Mouse (Mus musculus) midbrain, embryonic 16.5 days (tissue): ENCODE data around the gene Metap1d. TPM values are rescaled to one million over a fixed set of nuclear protein-coding genes. Genes with fewer than 3 reads are reported as not detected.

Experiments
- ATAC-seq: fragments of 200-750 bp; cut with Nextera tagmentation; 2 replicates; pipeline ENCODE4 v1.8.0; 2017; ENCODE audit warnings: moderate TSS enrichment
- H3K27ac ChIP-seq: fragments of 300-500 bp; sonication (generic); 2 replicates; pipeline ENCODE4 v1.5.1; 2014; ENCODE audit warnings: mild to moderate bottlenecking, low read length, mixed read lengths
- H3K27me3 ChIP-seq: fragments of 300-500 bp; sonication (generic); 2 replicates; pipeline ENCODE4 v1.6.1; 2014; ENCODE audit warnings: low read depth, low read length, mixed read lengths; ENCODE audit not compliant: control insufficient read depth, insufficient read depth
- H3K36me3 ChIP-seq: fragments of 300-500 bp; sonication (generic); 2 replicates; pipeline ENCODE4 v1.6.1; 2014; ENCODE audit warnings: mild to moderate bottlenecking, low read length, moderate library complexity, mixed read lengths; ENCODE audit not compliant: control insufficient read depth, insufficient read depth
- H3K4me1 ChIP-seq: fragments of 300-500 bp; sonication (generic); 2 replicates; pipeline ENCODE4 v1.6.1; 2014; ENCODE audit warnings: mild to moderate bottlenecking, low read length, mixed read lengths; ENCODE audit not compliant: control insufficient read depth, insufficient read depth
- H3K4me2 ChIP-seq: fragments of 300-500 bp; sonication (generic); 2 replicates; pipeline ENCODE4 v1.6.1; 2014; ENCODE audit warnings: mild to moderate bottlenecking, low read length, mixed read lengths
- H3K4me3 ChIP-seq: fragments of 300-500 bp; sonication (generic); 2 replicates; pipeline ENCODE4 v1.5.1; 2014; ENCODE audit warnings: low read depth, mild to moderate bottlenecking, low read length, moderate library complexity, mixed read lengths
- H3K9ac ChIP-seq: fragments of 300-500 bp; sonication (generic); 2 replicates; pipeline ENCODE4 v1.6.1; 2014; ENCODE audit warnings: low read depth, low read length, mixed read lengths
- H3K9me3 ChIP-seq: fragments of 300-500 bp; sonication (generic); replicated peaks from 2 replicates; pipeline ENCODE4 v1.6.1; 2014; ENCODE audit warnings: mild to moderate bottlenecking, low read length, mixed read lengths; ENCODE audit not compliant: control insufficient read depth, poor library complexity, severe bottlenecking
- WGBS: fragments of 180-500 bp; shearing (Covaris S2); extraction: QIAGEN DNeasy Blood & Tissue Kit; methylation state at CpG from one replicate; pipeline ENCODE4 v1.1.7; 2014; 5-methylcytosine and 5-hydroxymethylcytosine counted together
- polyA plus RNA-seq: library from polyadenylated mRNA; unstranded; fragments of >200 nt; fragmentation: Nextera tagmentation; extraction: Ambion mirVana; gene quantifications from 2 replicates; pipeline ENCODE4 v1.2.1, GENCODE M21; 2015

Metap1d gene
- polyA plus RNA-seq, 1 experiment from 2014 or later: 33.0 TPM

DNA sequence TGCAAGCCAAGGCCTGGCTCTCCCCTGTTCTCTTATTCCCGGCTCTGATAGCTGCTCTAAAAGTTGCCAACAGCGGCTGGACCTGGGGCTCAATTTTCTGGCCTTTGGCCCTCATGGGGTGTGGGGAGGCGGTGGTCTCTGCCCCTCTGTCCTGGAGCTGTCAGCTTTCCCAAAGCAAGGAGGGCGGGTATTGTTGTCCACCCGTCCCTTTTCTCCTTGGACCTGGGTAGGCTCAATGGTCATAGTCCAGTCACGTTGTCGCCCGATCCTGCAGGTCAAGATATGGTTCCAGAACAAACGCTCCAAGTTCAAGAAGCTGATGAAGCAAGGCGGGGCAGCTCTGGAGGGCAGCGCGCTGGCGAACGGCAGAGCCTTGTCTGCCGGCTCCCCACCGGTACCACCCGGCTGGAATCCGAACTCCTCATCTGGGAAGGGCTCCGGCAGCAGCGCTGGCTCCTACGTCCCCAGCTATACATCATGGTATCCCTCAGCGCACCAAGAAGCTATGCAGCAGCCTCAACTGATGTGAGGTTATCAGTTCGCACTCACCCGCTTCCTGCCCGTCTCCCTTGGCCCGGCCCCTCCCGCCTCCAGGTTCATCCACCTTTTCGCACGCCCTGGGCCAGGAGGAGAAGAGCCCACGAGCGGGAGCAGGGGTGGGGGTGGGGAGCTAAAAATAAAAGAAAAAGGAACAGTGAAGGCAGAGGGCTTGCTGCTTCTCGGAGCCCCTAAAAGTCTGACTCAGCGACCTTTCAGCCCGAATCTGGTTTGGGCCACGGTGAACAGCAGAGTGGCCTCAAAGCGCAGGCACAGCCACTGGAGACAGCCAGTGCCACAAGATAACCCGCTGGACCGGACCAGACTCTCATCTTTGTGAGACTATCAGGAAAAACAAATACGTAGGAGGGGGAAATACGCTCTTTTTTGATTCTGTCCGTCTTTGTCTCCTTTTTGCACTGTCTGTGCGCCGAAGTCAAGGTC is 79.2 kb downstream of the Metap1d start:
- Histone ChIP-seq H3K4me1 (peaks cover 8% of the 10 kb centered on the region; the same call in 1 of the 2 replicates), H3K27me3 (peaks cover 61% of the 10 kb centered on the region), H3K9ac (0 out of 2 replicates have a peak overlapping the region, but pooled peaks have one; percentile 28), H3K27ac (peak overlapping the region; percentile 55), H3K4me2 (peak overlapping the region; percentile 22), H3K36me3 (no peaks in the 10 kb centered on the region), H3K9me3 (no peaks in the 10 kb centered on the region), H3K4me3 (peak overlapping the region; percentile 39)
- 1% methylated on average over 43 of the region's 43 CpGs for WGBS
- ATAC-seq: no peak

DNA sequence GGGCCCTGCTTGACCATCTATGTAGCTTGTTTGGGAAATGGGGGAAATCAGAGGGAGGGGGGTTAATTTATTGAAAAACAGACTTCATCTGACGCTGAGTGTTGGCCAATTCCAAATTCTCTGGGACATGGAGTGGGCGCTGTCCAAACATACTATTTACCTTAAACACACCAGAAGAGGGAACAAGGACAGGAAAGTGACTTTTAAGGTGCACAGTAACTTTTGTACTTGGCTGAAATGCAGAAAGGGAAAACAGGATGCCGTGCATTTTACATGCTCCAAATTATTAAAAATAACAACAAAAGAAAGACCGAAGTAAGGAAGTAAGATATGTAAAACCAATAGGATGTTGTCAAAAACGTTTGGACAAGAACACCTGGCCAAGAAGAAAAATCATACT is 80.0 kb downstream of the Metap1d start:
- Histone ChIP-seq H3K4me1 (peaks cover 8% of the 10 kb centered on the region; the same call in 1 of the 2 replicates), H3K27me3 (peaks cover 58% of the 10 kb centered on the region), H3K9ac (no peak overlapping the region), H3K27ac (no peak overlapping the region), H3K9me3 (no peaks in the 10 kb centered on the region), H3K36me3 (no peaks in the 10 kb centered on the region), H3K4me2 (peak overlapping the region; percentile 22; the same call in 1 of the 2 replicates), H3K4me3 (peak overlapping the region; percentile 39; the same call in 1 of the 2 replicates)
- 11% methylated on average over 5 of the region's 5 CpGs for WGBS
- no peak for ATAC-seq

DNA sequence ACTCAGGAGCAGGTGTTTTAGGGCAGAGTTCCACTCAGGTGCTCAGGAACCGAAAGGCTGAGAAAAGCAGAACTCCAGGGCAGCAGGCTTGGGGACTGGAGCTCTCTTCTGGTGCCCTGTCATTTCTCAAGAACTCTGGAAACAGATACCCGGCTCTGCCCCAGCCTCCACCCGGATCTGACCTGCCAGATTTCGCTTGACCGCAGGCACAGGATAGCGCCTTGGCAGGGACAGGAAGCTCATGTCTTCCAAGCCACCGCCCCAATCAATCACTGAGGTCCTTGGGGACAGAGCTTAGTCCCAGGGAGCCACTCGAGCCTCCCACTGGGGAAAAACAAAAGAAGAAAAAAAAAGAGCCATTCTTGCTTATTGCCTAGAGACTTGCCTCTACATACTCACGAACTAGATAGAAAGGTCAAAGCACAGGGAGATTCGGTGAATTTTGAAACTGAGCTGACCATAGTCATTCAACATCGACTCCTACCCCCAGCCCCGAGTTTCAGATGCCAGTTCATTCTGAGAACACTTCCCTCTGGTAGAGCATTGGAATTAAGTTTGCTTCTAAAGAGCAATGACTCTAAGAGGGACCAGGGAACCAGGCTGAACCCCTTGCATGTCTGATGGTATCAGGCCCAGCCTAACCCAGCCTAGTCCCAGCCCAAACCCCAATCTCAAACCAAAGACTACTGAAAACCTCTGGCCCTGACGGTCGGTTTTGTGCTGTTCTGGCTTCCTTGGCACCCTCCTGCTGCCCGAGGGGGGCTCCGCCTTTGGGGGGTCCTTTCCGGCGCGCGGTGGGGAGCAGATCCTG is 81.4 kb downstream of the Metap1d start:
- peaks cover 53% of the 10 kb centered on the region for H3K27me3 ChIP-seq
- WGBS: under 1% methylated on average over 20 of the region's 20 CpGs
- peaks cover 2% of the 10 kb centered on the region; the same call in 1 of the 2 replicates for H3K4me1 ChIP-seq
- H3K9ac ChIP-seq: no peak overlapping the region
- H3K4me2 ChIP-seq: peak overlapping the region; percentile 19; the same call in 1 of the 2 replicates
- no peak for ATAC-seq
- H3K27ac ChIP-seq: peak overlapping the region; percentile 35
- H3K36me3 ChIP-seq: no peaks in the 10 kb centered on the region
- H3K4me3 ChIP-seq: peak overlapping the region; percentile 13; the same call in 1 of the 2 replicates
- H3K9me3 ChIP-seq: no peaks in the 10 kb centered on the region

DNA sequence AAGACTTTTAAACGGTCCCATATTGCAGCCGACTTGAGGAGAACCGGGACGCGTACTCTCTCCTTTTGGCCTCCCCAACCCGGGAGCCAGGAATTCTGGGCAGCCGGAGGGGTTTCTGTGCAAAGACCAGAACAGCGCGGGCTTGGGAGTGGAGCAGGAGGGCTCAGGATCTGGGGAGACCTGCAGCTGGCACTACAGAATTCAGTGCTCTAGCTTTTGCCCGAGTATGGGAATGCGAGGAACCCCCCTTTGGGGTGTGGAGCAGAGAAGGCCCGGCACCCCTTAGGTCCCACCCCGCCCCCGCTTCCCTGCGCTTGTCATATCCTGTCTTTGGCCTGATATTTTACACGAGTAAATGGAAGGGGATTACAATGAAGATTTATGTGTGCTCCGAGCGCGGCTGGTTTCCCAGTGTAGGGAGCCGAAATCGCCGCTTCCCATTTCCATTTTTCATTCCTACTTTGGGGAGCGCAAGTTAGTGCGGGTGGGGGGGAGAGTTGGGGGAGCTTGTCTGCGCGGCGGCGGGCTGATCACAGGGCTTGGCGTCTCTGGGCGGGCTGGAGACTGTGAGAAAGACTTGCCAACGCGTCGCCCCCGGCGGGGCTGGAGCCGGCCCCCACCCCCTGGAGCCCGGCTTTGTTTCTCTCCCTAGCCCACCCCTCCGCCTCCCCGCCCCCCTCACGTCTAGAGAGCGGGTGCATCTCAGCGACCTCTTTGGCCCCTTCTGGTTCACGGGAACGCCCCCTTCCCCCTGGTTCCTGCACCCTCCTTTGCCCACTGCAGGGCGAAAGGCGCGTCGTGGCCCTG is 87.7 kb downstream of the Metap1d start:
- no peak overlapping the region for H3K9ac ChIP-seq
- peak overlapping the region; percentile 1; the same call in 1 of the 2 replicates for H3K4me3 ChIP-seq

DNA sequence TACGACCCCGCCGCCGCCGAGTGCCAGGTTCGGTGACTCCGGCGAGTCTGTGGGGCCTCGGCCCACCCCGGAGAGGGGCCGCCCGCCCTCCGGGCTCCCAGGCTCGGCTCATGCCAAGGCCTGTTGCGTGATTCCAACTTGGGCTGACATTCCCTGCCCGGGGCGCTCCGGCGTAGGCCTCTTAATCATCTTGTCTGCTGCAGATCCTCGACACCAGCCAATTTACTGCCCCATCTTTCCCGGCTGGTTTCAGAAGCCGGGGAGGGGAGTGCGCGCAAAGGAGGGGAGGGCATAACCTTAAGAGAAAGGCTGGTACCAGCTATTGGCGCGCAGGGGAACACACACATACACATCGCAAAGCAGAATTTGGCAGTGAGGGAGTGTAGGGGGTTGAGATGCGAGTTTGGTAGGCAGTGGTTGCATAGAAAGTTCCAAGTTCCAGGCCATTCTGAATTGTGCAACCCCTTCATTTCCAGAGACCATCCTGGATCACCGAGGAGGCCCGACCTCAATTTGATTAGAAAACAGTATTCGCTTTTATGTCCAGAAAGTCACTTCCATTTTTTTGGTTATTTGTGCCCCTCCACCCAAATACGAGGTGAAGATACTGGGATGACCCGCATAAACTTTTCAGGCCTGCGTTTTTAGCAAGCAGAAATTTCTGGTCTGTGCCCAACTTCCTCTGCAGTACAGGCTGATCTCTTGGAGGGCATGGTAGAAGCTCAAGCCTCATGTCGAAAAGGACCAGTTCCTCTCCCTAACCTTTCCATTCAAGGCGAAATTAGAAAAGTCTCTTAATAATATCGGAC is 88.5 kb downstream of the Metap1d start:
- H3K9ac ChIP-seq: no peak overlapping the region
- H3K4me2 ChIP-seq: peak overlapping the region; percentile 38
- peak overlapping the region; percentile 1; the same call in 1 of the 2 replicates for H3K4me3 ChIP-seq
- peak overlapping the region; percentile 43 for H3K27ac ChIP-seq
- WGBS: 2% methylated on average over 32 of the region's 37 CpGs
- no peaks in the 10 kb centered on the region for H3K9me3 ChIP-seq
- no peak for ATAC-seq
- H3K4me1 ChIP-seq: peaks cover 12% of the 10 kb centered on the region
- H3K36me3 ChIP-seq: no peaks in the 10 kb centered on the region
- H3K27me3 ChIP-seq: peaks cover 29% of the 10 kb centered on the region

More for the DNA sequence above, 87.7 kb downstream of the Metap1d start:
- Histone ChIP-seq H3K27ac (peak overlapping the region; percentile 43), H3K4me2 (peak overlapping the region; percentile 38), H3K4me1 (peaks cover 3% of the 10 kb centered on the region), H3K27me3 (peaks cover 34% of the 10 kb centered on the region), H3K9me3 (no peaks in the 10 kb centered on the region), H3K36me3 (no peaks in the 10 kb centered on the region)
- WGBS: under 1% methylated on average over 41 of the region's 48 CpGs
- ATAC-seq: no peak

DNA sequence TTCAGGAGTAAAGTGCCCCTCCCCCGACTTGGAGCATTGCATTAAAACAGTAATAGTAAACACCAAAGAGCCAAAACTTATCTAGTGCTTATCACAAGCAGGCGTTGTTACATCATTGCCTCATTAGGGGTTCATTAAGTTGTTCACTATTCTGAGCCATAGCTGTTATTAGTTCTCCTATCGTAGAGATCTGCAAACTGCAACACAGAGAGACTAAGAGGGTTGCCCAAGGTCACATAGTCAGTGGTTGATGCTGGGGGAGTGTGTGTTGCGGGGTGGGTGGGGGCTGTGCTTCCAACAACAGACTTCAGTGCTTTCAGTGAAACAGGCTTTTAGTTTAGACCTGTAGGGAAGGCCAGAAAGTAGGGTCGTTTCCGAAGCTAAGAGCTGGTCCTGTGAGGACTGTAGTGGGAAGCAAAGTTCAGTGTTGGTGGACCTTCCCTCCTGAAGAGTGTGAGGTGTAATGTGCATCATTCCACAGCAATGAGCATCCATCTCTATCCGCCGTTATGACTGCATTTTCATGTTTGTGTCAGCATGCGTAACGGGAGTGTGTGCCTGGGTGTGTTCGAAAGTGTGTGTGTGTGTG is 89.2 kb downstream of the Metap1d start:
- H3K9ac ChIP-seq: no peak overlapping the region
- H3K4me1 ChIP-seq: peaks cover 13% of the 10 kb centered on the region
- ATAC-seq: no peak
- H3K27me3 ChIP-seq: peaks cover 27% of the 10 kb centered on the region
- no peak overlapping the region for H3K4me3 ChIP-seq
- H3K4me2 ChIP-seq: peak overlapping the region; percentile 24
- H3K27ac ChIP-seq: 0 out of 2 replicates have a peak overlapping the region, but pooled peaks have one; percentile 12
- no peaks in the 10 kb centered on the region for H3K9me3 ChIP-seq
- H3K36me3 ChIP-seq: no peaks in the 10 kb centered on the region
- 3% methylated on average over 11 of the region's 11 CpGs for WGBS

DNA sequence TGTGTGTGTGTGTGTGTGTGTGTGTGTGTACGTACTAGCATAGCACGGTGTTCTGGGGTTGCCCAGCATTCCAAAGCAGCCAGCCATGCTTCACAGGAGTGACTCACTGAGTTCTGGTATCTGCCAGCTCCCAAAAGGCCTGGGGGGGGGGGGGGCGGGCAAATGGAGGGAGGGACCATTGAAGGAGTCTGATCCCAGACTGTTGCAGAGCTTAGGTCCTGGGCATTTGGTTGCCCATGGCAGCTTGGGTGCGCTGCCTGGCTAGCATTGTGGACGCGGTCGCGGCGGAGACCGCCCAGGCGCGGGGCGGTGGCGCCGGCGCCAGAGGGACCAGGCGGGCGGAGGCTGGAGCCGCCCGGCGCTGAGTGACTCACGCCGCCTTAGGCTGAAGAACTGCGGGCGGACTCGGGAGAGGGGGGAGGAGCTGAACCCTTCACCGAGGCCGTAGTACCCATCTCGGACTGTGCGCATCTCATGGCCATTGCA is 89.8 kb downstream of the Metap1d start:
- Histone ChIP-seq H3K9ac (0 out of 2 replicates have a peak overlapping the region, but pooled peaks have one; percentile 21), H3K36me3 (no peaks in the 10 kb centered on the region), H3K4me2 (peak overlapping the region; percentile 34), H3K4me1 (peaks cover 13% of the 10 kb centered on the region), H3K27ac (no peak overlapping the region), H3K9me3 (no peaks in the 10 kb centered on the region), H3K4me3 (peak overlapping the region; percentile 12), H3K27me3 (peaks cover 27% of the 10 kb centered on the region)
- ATAC-seq: 0 out of 2 replicates have a peak, but pooled peaks have one; percentile 13
- 0% methylated on average over 22 of the region's 30 CpGs for WGBS
